Comparison of ENCODE assay signal across 15 mouse cellular contexts in genomic region chr19:59995557-59995956, GRCm38 (mm10). TPM values are rescaled to one million over a fixed set of nuclear protein-coding genes. Genes with fewer than 3 reads are reported as not detected.
DNase-seq lines count a peak whose midpoint lies in the region.
"Had no signal": no experiment of that assay in that cellular context is flagged by ENCODE, and none has a peak within 500 bp of the region (broad histone marks: within the 10 kb centered on the region; RNA-seq: fewer than 3 reads in every experiment).

No protein-coding gene starts in this region.

- peak; percentile 52 for DNase-seq in 3T3-L1 (ENCODE audit: low read depth, low spot score)
- DNase-seq in NIH3T3 (ENCODE audit: low read depth): peak; percentile 27
- peak; percentile 6 for DNase-seq in telencephalon, adult 2 months (ENCODE audit: low read depth, low spot score)
- DNase-seq in layer of hippocampus, postnatal 14 days (ENCODE audit: low spot score in 2 of 2): no peak
- DNase-seq in right cerebral cortex, postnatal 25 days: no peak
- DNase-seq: adrenal gland, postnatal 14 days; adrenal gland, postnatal 36 days; B cell, adult 2 months; cerebellum, adult 11 months; cerebellum, adult 18-20 months; cerebellum, adult 8-10 months; cerebellum, adult 9-11 months; cerebellum, postnatal 14 days; cerebellum, postnatal 36 days; embryo, embryonic 11 days had no signal

RNA-seq across cellular contexts. Expression of gene Rab11fip2, which starts 52.1 kb away (rescaled TPM):
- total RNA-seq in layer of hippocampus, postnatal 14 days (2021): 10 to 100 TPM; 68.1 to 69.7 TPM

Comparison
In these comparisons a context has a peak if more than half of its experiments do, and no peak if none do; other contexts are left out.
1. DNase-seq: peak in 3T3-L1 (single experiment), NIH3T3 (single experiment) and telencephalon, adult 2 months (single experiment); none in layer of hippocampus, postnatal 14 days (0 of 2) and right cerebral cortex, postnatal 25 days (single experiment).